ENCODE assay signal across 27 mouse cellular contexts in genomic region chr7:126877239-126877638, GRCm38 (mm10). TPM values are rescaled to one million over a fixed set of nuclear protein-coding genes. Genes with fewer than 3 reads are reported as not detected.
"Had no signal": no experiment of that assay in that cellular context is flagged by ENCODE, and none has a peak within 500 bp of the region (broad histone marks: within the 10 kb centered on the region; RNA-seq: fewer than 3 reads in every experiment).

No protein-coding gene starts in this region.

- H3K27me3 ChIP-seq: heart, embryonic 13.5 days; heart, embryonic 15.5 days; hindbrain, embryonic 12.5 days; intestine, embryonic 15.5 days; limb, embryonic 12.5 days had no signal

- H3K9me3 ChIP-seq: heart, embryonic 13.5 days; heart, embryonic 15.5 days; hindbrain, embryonic 10.5 days; hindbrain, embryonic 12.5 days; intestine, embryonic 15.5 days; limb, embryonic 10.5 days; limb, embryonic 12.5 days had no signal

- H3K4me3 ChIP-seq: gastrocnemius, adult 2 months; heart, adult 2 months; heart, embryonic 13.5 days; heart, embryonic 15.5 days; hindbrain, embryonic 10.5 days; hindbrain, embryonic 12.5 days; intestine, embryonic 15.5 days; layer of hippocampus, adult 2 months; left cerebral cortex, adult 2 months; limb, embryonic 10.5 days; limb, embryonic 12.5 days had no signal

- DNase-seq: gastrocnemius, adult 2 months; gastrocnemius, postnatal 10 days; gastrocnemius, postnatal 25 days; heart, adult 2 months; heart, postnatal 14 days; heart, postnatal 4 days; kidney, adult 18-20 months; kidney, adult 8-10 months; kidney, postnatal 10 days; kidney, postnatal 25 days; kidney, postnatal 4 days had no signal

- H3K27ac ChIP-seq: gastrocnemius, adult 2 months; heart, adult 2 months; heart, embryonic 13.5 days; heart, embryonic 15.5 days; hindbrain, embryonic 10.5 days; hindbrain, embryonic 12.5 days; hindbrain, embryonic 14.5 days; intestine, embryonic 15.5 days; layer of hippocampus, adult 2 months; left cerebral cortex, adult 2 months; limb, embryonic 10.5 days; limb, embryonic 12.5 days had no signal

- H3K9ac ChIP-seq: heart, embryonic 13.5 days; heart, embryonic 15.5 days; hindbrain, embryonic 12.5 days; hindbrain, embryonic 14.5 days; intestine, embryonic 15.5 days; limb, embryonic 12.5 days had no signal

- H3K4me2 ChIP-seq: heart, embryonic 11.5 days; heart, embryonic 13.5 days; heart, embryonic 15.5 days; hindbrain, embryonic 12.5 days; hindbrain, embryonic 14.5 days; intestine, embryonic 15.5 days; limb, embryonic 12.5 days had no signal

- ATAC-seq: hindbrain, embryonic 16.5 days; inflammation-experienced regulatory T-cells, adult 6 months; intestine, embryonic 15.5 days; intestine, postnatal 0 days had no signal

RNA-seq across cellular contexts. Expression of gene Doc2a, which starts 30.0 kb away (rescaled TPM):
- total RNA-seq: gastrocnemius, adult 2 months; gastrocnemius, postnatal 25 days; heart, adult 2 months; heart, postnatal 14 days; heart, postnatal 4 days; liver, adult 2 months had no signal
- polyA plus RNA-seq: heart, adult 2 months; heart, embryonic 15.5 days; heart, postnatal 0 days; inflammation-experienced regulatory T-cells, adult 6 months; liver, adult 2 months had no signal
